Mouse (Mus musculus) erythroblast, embryonic 14.5 days (primary cell): Measurements from ENCODE around the gene Prkg1.

Source experiments
- GATA1 ChIP-seq: IDR thresholded peaks from 2 replicates; pipeline ENCODE4 v1.6.1; 2012; ENCODE audit warnings: low read length, inconsistent platforms, mixed read lengths
- TAL1 ChIP-seq: IDR thresholded peaks from 3 replicates; pipeline ENCODE4 v1.6.1; 2012; ENCODE audit warnings: low read length, inconsistent platforms, mixed read lengths

GRCm38 (mm10) chr19:31433446-31433845 is 331.4 kb downstream of the Prkg1 start:
- TF ChIP-seq GATA1 (no peak), TAL1 (no peak)
